Mouse (Mus musculus) liver, embryonic 16.5 days (tissue): Measurements from ENCODE around the gene Atoh8. TPM values are rescaled to one million over a fixed set of nuclear protein-coding genes. Genes with fewer than 3 reads are reported as not detected.

ENCODE experiments used
- ATAC-seq: fragments of 200-750 bp; cut with Nextera tagmentation; 2 replicates; pipeline ENCODE4 v1.8.0; 2017; ENCODE audit warnings: low read depth, mild to moderate bottlenecking, moderate number of reproducible peaks, moderate library complexity
- H3K27ac ChIP-seq: fragments of 300-500 bp; sonication (generic); 2 replicates; pipeline ENCODE4 v1.5.1; 2014; ENCODE audit warnings: mild to moderate bottlenecking, low read length
- H3K27me3 ChIP-seq: fragments of 300-500 bp; sonication (generic); 2 replicates; pipeline ENCODE4 v1.6.1; 2014; ENCODE audit warnings: low read depth, low read length, mixed read lengths; ENCODE audit not compliant: control insufficient read depth, insufficient read depth
- H3K36me3 ChIP-seq: fragments of 300-500 bp; sonication (generic); 2 replicates; pipeline ENCODE4 v1.6.1; 2014; ENCODE audit warnings: mild to moderate bottlenecking; ENCODE audit not compliant: control insufficient read depth, insufficient read depth
- H3K4me1 ChIP-seq: fragments of 300-500 bp; sonication (generic); 2 replicates; pipeline ENCODE4 v1.6.1; 2014; ENCODE audit warnings: low read depth, low read length, mixed read lengths; ENCODE audit not compliant: control insufficient read depth
- H3K4me2 ChIP-seq: fragments of 300-500 bp; sonication (generic); 2 replicates; pipeline ENCODE4 v1.6.1; 2014; ENCODE audit warnings: low read depth, low read length, mixed read lengths
- H3K4me3 ChIP-seq: fragments of 300-500 bp; sonication (generic); 2 replicates; pipeline ENCODE4 v1.5.1; 2014; ENCODE audit warnings: low read depth, mild to moderate bottlenecking, low read length
- H3K9ac ChIP-seq: fragments of 300-500 bp; sonication (generic); 2 replicates; pipeline ENCODE4 v1.6.1; 2014; ENCODE audit warnings: low read depth, low read length
- H3K9me3 ChIP-seq: fragments of 300-500 bp; sonication (generic); replicated peaks from 2 replicates; pipeline ENCODE4 v1.6.1; 2016; ENCODE audit warnings: low read length; ENCODE audit not compliant: control insufficient read depth
- WGBS: fragments of 180-500 bp; shearing (Covaris S2); extraction: QIAGEN DNeasy Blood & Tissue Kit; methylation state at CpG from one replicate; pipeline ENCODE4 v1.1.7; 2014; ENCODE audit not compliant: insufficient replicate concordance; 5-methylcytosine and 5-hydroxymethylcytosine counted together
- polyA plus RNA-seq: library from polyadenylated mRNA; unstranded; fragments of >200 nt; fragmentation: Nextera tagmentation; extraction: Ambion mirVana; gene quantifications from 2 replicates; pipeline ENCODE4 v1.2.1, GENCODE M21; 2015

Atoh8 gene
- 0.90 and 0.92 TPM in 2 replicates for polyA plus RNA-seq

DNA sequence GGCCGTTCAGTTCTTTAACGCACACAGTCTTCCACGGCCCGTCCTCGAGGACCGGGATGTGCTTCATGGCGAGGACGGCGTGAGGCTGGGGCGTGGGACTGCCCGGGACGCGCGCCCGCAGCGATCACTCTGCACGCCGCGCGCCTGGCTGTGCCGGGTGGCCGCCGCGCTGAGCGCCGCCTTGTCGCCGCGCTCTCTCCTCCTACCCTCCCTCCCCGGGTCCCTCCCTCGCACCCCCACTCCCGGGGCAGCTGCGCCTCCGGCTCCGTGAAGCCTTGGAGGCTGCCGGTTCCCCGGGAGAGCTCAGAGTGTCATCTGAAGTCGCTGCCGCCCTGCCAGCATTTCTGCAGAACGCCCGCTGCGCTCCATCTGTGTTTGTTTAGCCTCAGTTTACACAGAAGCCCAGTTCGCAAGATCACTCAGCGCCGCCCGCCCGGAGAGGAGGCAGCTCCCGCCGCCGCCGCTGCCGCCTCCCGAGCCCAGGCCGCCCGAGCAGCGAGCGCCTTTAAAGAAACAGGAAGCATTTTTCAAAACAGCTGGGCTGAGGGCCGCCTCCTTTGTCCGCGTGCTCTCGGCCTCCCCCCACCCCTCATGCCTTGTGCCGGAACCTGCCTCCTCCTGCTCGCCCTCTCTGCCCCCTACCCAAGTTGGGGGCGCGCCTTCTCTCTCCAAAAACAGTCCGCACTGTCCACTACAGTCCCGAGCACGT, at the start of gene Atoh8:
TSS of gene Atoh8 (minus strand) at position 480 of the 709 bp plus-strand sequence.
- ATAC-seq = 0 out of 2 replicates have a peak, but pooled peaks have one; percentile 6
- Histone ChIP-seq H3K4me3 (peak within 1 kb of the TSS; percentile 54), H3K9ac (no peak within 1 kb of the TSS), H3K4me1 (no peaks in the 10 kb centered on the region; the same call in 1 of the 2 replicates), H3K9me3 (no peaks in the 10 kb centered on the region), H3K27ac (no peak within 1 kb of the TSS), H3K27me3 (peaks cover 81% of the 10 kb centered on the region), H3K36me3 (no peaks in the 10 kb centered on the region), H3K4me2 (peak within 1 kb of the TSS; percentile 67)
- under 1% methylated on average over 64 of the region's 68 CpGs for WGBS

DNA sequence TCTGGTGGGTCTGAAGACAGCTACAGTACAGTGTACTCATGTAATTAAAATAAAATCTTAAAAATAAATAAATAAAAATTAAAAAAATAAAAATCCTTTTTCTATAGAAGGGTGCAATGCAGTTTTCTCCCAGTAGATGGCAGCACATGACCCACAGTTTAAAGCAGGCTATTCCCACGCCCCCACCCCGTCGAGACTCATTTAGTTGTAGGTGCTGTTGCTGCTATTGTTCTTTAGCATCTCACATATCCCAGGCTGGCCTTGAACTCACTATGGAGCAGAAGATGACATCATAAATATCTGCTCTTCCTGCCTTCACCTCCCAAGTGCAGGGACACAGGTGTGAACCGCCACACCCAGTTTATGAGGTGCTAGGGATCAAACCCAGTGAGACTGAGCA, 48.5 kb upstream of the Atoh8 start:
- WGBS = 22% methylated on average over 4 of the region's 4 CpGs
- no peak for ATAC-seq
- Histone ChIP-seq H3K9ac (no peak overlapping the region), H3K27me3 (0 out of 2 replicates have a peak, but pooled peaks cover 2% of the 10 kb centered on the region), H3K4me3 (no peak overlapping the region), H3K4me1 (peaks cover 28% of the 10 kb centered on the region), H3K36me3 (no peaks in the 10 kb centered on the region), H3K4me2 (no peak overlapping the region), H3K27ac (no peak overlapping the region), H3K9me3 (no peaks in the 10 kb centered on the region)

DNA sequence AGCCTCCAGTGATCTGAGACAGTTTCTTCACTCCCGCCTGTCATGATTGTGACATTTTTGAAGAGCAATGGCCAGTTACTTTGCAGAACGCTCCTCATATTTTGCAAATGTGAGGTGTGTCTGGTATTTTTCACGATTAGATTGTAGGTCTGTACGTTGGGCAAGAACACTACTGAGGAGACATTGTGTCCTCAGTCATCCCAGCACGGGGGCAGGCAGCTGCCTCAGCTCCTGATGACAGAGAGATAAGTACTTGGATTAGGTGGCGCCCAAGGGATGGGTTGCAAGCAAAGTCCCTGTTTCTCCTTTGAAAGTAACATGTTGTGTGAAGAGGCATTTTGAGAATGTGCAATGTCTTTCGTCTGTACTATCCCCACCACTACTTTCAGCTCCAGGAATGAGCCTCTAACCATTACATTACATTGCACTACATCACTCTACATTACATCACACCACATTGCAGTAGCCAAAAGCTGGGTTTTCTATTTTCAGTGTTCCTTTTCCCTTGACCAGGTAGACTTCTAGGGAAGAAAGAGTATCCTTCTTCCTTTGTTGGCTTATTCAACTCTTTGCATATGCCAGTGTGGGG, 45.1 kb upstream of the Atoh8 start:
- Histone ChIP-seq H3K4me2 (peak overlapping the region; percentile 61), H3K27ac (peak overlapping the region; percentile 94), H3K4me3 (no peak overlapping the region), H3K36me3 (no peaks in the 10 kb centered on the region), H3K4me1 (peaks cover 45% of the 10 kb centered on the region), H3K9ac (peak overlapping the region; percentile 59), H3K27me3 (no peaks in the 10 kb centered on the region), H3K9me3 (no peaks in the 10 kb centered on the region)
- 28% methylated on average over 7 of the region's 7 CpGs for WGBS
- ATAC-seq = peak; percentile 74

GRCm38 (mm10) chr6:72279505-72279904, 44.1 kb upstream of the Atoh8 start:
- Histone ChIP-seq H3K27me3 (no peaks in the 10 kb centered on the region), H3K9me3 (no peaks in the 10 kb centered on the region), H3K4me2 (peak overlapping the region; percentile 61), H3K36me3 (no peaks in the 10 kb centered on the region), H3K27ac (peak overlapping the region; percentile 94), H3K9ac (peak overlapping the region; percentile 59), H3K4me1 (peaks cover 53% of the 10 kb centered on the region), H3K4me3 (peak overlapping the region; percentile 23; the same call in 1 of the 2 replicates)
- ATAC-seq = peak; percentile 94
- WGBS = 20% methylated on average over 7 of the region's 7 CpGs

- peak overlapping the region; percentile 94 for H3K27ac ChIP-seq
- H3K27me3 ChIP-seq = no peaks in the 10 kb centered on the region
- WGBS = 32% methylated on average over 4 of the region's 4 CpGs
- no peaks in the 10 kb centered on the region for H3K9me3 ChIP-seq
- no peaks in the 10 kb centered on the region for H3K36me3 ChIP-seq
- peak overlapping the region; percentile 27; the same call in 1 of the 2 replicates for H3K4me2 ChIP-seq
- no peak for ATAC-seq
- no peak overlapping the region for H3K4me3 ChIP-seq
- peaks cover 56% of the 10 kb centered on the region for H3K4me1 ChIP-seq
- peak overlapping the region; percentile 57 for H3K9ac ChIP-seq
These were observed 43.5 kb upstream of the Atoh8 start for GRCm38 (mm10) chr6:72278835-72279234.

DNA sequence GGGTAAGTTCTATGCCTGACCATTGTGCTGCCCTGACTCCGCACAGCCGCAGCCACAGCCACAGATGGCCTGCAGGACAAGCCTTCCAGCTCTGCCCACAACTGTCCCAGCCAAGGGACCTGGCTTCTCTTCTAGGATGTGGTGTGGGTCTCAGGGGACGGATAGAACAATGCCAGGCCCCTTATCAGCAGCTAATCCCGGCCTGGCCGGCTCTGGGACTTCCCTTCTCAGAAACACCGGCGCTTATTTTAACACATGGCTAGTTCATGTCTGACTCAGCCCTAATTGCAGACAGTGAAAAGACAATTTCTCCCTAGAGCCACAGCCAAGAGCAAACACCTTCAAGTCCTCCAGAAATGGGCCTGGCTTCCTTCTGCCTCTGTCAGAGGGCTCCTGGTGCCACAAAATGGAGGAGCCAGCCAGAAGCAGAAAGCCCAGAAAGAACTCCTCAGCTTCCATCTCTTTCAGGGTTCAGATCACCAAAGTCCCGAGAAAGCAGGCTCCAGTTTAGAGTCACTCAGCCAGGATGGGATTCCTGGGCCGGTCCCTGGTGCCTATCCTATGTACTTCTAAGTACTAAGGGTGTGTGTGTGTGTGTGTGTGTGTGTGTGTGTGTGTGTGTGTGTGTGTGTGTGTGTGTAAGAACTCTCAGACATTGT, 42.3 kb upstream of the Atoh8 start:
- Histone ChIP-seq H3K4me3 (no peak overlapping the region), H3K9ac (peak overlapping the region; percentile 43), H3K4me2 (no peak overlapping the region), H3K9me3 (no peaks in the 10 kb centered on the region), H3K4me1 (peaks cover 68% of the 10 kb centered on the region), H3K27me3 (no peaks in the 10 kb centered on the region), H3K27ac (peak overlapping the region; percentile 94), H3K36me3 (no peaks in the 10 kb centered on the region)
- no peak for ATAC-seq
- WGBS = 39% methylated on average over 9 of the region's 9 CpGs

DNA sequence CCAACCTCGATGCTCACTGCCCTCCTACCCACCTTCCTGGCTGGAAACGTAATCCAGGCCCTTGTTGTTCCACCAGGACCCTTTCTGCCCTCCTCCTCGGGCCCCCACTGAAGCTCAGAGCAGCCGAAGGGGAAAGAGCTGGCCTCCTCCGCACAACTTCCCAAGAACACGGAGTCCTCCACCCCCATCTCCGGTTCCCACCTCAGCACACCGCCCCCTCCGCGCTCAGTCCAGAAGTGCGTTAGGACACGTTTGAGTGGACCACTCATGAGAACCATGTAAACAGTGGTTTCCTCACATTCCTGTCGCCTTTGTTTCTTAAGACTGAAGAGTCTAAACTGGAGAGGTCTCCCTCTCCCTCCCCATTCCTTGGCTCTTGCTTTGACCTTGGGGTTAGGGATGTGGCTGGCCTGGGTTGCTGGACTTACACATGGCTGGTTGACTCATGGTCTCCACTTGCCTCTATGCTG, 41.6 kb upstream of the Atoh8 start:
- no peak overlapping the region for H3K4me3 ChIP-seq
- no peaks in the 10 kb centered on the region for H3K27me3 ChIP-seq
- no peaks in the 10 kb centered on the region for H3K36me3 ChIP-seq
- ATAC-seq = no peak
- H3K9ac ChIP-seq = no peak overlapping the region
- H3K27ac ChIP-seq = peak overlapping the region; percentile 94
- no peak overlapping the region for H3K4me2 ChIP-seq
- peaks cover 74% of the 10 kb centered on the region for H3K4me1 ChIP-seq
- H3K9me3 ChIP-seq = no peaks in the 10 kb centered on the region
- WGBS = 68% methylated on average over 13 of the region's 13 CpGs

DNA sequence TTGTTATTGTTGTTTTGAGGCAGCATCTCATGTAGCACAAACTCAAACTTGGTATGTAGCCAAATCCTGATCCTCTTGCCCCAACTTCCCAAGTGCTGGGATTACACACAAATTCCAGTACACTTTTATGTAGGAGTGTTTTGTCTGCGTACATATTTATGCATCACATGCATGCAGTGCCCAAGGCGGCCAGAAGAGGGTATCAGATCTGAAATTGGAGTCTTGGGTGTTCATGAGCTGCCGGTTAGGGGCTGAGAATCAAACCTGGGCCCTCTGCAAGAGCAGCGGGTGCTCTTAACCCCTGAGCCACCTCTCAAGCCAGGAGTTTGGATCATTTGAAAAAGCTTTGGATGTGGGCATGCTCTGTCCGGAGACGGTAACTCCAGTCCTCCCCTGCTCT, 40.8 kb upstream of the Atoh8 start:
- H3K9ac ChIP-seq = no peak overlapping the region
- no peak overlapping the region for H3K4me3 ChIP-seq
- no peaks in the 10 kb centered on the region for H3K36me3 ChIP-seq
- ATAC-seq = no peak
- H3K9me3 ChIP-seq = no peaks in the 10 kb centered on the region
- H3K27me3 ChIP-seq = no peaks in the 10 kb centered on the region
- WGBS = 88% methylated on average over 6 of the region's 6 CpGs
- H3K4me2 ChIP-seq = no peak overlapping the region
- no peak overlapping the region for H3K27ac ChIP-seq
- peaks cover 77% of the 10 kb centered on the region for H3K4me1 ChIP-seq
